Mouse (Mus musculus): ENCODE results near the gene Lzts3.
"Not testable (repeated sequence)": the region's sequence is repeated elsewhere in the genome, so short reads cannot be mapped to it uniquely, and the experiment has no call there.

The Lzts3 gene

DNA sequence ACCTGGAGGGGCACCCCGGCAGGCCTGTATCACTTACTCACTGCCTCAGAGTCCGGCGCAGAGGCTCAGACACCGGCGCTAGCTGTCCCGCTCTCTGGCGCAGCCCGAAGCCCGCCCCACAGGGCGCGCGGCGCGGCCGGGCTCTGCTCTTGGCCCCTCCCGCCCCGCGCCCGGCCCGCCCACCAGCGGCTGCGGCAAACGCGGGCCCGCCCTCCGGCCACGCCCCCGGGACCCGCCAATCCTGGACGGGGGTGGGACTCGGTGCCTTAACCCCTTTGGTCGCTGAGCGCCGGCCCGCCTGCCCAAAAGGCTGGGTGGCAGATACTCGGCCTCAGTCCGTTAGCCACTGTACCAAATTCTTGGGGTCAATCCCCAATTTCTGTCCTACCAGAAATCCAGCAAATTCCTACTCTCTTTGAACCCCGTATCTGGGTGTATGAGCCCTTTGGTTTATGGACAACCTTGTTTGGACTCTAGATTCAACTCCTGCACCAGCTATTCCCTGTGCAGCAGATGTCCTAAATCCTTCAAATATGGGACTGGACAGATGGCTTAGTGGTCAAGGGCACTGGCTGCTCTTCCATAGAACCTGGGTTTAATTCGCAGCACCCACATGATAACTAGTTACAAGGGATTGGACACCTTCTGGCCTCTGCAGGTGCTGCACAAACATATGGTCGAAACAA lies at the start of gene Lzts3:
Lzts3 (minus strand) TSS at position 120 of the 686 bp plus-strand sequence.
- peak; percentile 93 for DNase-seq

DNA sequence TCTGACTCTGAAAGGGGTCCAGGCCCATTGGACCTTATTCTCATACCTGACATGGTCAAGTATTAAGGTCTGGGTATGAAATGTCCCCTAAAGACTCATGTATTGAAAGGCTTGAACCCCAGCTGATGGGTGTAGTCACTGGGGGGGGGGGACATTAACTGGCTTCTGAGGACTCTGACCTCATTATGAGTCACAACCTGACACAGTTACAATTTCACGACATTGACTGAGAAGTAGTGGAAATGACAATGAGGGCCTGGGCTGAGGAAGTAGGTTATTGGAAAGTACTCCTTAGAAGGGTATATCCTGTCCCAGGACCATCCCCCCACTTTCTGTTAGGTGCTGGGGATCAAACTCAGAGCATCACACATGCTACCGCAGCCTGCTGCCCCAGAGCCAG lies 46.4 kb upstream of the Lzts3 start:
- no peak for DNase-seq

DNA sequence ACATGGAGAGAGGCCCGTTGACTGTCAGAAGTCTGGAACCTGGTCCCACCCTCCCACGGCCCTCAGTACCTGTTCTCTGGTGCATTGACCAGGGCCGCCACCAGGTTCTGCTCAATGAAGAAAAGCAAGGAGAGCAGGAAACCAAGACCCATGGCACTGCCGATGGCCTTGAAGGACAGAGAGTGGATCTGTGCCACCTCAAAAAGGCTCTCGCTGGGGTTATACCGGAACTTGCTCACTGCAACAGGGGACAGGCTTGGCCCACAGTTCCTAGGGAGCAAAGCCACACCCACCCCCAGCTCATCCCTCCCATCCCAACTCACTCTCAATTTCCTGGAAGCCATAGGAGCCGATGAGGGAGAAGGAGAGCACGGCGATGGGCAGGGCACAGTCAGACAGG lies 42.8 kb upstream of the Lzts3 start:
- DNase-seq = no peak

DNA sequence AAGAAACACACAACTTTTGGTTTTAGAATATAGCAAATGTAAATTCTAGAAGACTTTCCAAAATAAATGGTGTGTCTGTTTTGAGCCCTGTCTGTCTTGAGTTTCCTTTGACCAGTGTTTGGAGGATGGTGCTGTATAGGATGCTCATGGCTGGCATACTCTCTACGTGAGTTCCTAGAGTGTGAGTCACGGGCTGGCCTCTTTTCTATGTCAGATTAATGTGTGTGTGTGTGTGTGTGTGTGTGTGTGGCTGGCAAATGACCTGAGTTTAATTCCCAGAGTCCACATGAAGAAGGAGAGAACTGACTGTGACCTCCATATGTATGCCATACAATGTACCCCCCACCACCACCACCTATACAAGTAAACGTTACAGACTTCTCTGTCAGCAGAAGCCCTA lies 38.9 kb upstream of the Lzts3 start:
- DNase-seq = no peak

DNA sequence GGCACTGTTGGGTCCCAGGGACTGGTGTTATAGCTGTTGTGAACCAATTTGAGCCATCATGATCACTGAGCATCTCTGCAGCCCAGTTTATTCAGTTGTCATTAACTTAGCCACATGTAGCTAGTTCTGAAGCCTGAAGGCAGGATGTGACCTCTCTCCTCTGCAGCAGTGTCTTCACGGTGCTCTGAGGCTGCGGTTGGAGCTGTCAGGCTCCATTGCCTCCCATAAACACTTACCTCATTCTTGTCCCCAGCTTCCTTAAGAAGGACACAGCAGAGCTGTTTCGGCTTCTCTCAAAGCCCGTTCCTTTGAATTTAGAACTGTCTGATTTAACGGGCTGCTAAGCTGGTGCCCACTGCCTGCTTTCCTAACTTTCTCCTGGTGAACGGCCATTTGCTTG lies 37.3 kb upstream of the Lzts3 start:
- no peak for DNase-seq

DNA sequence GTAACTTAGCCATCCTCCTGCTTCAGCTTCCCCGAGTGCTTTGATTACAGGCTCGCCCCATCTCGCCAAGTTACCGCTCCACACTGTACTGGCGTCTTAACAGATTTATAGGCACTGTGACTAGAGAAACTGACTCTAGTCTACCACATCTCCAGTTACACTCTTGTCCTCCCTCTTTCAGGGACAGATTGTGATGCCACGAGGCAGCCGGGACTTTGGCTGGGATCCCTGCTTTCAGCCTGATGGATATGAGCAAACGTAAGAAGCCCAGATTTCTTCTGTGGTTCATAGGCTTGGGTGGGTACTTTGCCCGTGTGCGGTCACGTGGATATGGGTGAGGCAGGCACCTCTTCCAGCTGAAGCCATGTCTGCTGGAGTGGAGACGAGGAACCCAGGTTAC lies 36.6 kb upstream of the Lzts3 start:
- no peak for DNase-seq

DNA sequence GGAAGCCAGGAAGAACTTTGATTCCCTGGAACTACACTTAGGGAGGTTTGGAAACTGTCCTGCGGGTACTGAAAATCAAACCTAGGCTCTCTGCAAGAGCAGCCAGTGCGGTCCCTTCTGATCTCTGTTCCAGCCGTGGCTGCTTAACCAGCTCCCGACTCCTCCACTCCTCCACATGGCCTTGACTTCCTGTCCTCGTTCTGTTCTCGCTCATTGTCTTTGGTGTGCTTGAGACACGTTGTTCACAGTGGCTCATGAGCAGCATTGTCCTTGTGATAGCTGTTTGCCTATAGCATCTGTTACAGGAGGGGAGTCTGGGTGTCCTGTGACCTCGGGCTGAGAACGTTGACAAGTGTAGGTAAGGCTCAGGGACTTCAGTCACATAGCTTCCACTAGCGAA lies 34.6 kb upstream of the Lzts3 start:
- DNase-seq = no peak

DNA sequence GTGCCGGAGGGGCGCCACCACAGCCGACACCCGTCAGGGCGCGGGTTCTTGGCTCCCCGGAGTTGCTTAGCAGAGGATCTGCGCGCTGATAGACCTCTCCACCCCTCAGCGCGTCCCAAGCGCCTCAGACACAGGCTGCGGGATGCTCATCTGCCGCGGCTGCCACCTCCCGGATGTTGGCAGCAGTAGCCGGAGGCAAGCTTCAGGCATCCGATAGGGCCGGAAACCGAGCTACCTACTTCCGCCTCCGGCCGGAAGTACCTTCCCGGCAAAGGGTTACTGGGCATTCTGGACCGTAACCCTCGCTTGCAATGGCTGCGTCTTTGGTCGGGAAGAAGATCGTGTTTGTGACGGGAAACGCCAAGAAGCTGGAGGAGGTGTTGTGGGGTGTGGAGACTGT lies 25.0 kb upstream of the Lzts3 start, which contains the start of gene Itpa:
Itpa (plus strand) TSS at position 52 of the 400 bp plus-strand sequence.
- peak; percentile 87 for DNase-seq

DNA sequence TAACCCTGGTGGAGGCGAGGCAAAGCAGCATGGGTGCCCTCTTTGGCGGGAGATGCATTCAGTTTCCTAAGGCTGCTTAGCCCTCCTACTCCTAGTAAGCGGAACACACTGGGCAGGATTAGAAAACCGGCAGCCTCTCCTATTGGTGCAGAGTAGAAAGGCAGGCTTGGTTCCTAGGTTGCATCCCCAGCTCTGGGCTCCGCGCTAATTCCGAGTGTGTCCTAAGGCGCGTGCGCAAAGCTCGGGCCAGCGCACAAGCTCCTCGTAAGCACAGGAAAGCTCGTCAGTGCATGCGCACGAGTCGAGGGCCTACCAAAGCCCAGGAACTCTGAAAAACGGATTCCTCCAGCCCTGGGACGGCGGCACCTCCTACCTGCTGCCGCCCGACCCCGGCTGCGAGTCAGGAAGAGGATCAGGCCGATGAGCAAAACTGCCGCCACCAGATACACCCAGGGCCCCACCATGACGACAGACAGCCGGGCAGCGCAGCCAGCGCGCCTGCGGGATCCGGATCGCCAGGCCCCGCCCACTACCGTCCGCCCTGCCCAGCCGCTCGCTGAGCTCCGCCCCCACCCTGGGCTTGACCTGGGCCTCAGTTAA lies 21.6 kb upstream of the Lzts3 start, which contains the start of gene Ddrgk1:
Ddrgk1 (minus strand) TSS at position 558 of the 600 bp plus-strand sequence.
- DNase-seq = peak; percentile 89

DNA sequence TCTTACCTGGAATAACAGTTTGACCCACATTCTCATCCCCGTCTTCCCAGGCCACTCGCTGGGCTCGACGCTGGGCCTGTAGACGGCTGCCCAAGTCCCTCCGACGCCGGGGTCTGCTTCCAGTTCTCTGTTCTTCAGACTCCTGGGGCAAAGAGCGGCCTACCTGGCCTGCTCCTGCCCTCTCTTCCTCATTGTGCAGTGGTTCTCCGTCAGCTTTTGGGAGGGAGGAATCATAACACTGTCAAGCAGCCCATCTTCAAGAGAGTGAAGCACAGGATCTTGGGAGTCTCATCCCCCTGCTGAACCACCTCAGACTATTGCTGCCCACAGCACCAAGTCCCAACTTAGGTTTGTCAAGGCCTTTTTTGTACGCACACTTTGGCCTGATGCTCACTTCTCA lies 20.7 kb upstream of the Lzts3 start:
- no peak for DNase-seq

DNA sequence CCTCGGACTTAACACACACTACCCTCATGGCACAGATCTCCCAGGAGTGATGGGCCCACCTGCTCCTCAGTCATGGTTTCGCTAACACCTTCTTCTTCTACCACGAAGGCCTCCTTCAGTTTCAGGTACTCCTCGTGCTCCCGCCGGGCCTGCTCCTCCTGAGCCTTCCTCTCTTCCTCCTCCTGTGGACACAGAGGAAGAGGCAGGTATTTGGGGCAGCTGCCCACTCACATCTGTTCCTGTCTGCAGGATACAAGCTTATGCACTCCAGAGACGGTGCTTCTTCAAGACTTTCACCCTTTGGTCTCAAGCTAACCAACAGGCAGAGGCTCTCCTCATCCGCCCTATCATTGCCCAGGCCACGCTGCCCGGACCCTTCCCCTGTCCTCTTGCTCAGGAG lies 15.9 kb upstream of the Lzts3 start:
- no peak for DNase-seq

DNA sequence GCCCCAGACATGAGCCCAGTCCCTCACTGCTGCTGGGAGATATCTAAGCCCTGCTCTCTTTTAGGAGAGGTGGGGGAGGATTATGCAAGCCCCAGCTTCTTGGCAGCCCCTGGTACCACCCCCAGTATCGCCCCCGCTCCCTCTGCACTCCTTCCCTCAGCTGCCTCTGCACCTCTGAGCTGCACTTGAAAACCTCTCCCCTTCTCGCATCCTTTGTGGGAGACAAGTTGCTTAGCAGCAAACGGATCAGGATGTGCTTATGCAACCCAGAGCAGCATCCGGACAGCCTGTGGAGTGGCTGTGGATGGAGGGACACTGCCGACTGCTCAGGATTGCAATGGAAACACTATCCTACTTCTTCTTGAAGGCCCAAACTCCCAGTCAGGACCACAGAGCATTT lies 14.9 kb upstream of the Lzts3 start:
- no peak for DNase-seq

DNA sequence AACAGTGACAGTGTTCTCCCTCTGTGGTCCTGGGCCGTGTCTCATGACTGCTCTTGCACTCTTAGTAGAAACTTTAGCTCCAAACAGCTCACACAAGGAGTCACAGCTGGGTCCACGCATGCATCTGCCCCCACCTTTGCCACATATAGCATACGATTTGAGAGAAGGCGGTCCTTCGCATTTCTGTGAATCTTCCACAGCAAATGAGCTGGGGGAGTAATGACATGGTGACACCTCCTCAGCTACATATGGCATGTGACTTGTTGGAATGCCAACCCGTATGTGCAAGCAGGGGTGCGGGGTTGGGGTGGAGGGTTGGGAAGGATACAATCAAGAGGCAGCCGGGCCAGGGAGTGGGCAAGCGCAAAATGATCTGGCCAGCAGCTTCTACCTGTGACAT lies 13.9 kb upstream of the Lzts3 start:
- DNase-seq = no peak

DNA sequence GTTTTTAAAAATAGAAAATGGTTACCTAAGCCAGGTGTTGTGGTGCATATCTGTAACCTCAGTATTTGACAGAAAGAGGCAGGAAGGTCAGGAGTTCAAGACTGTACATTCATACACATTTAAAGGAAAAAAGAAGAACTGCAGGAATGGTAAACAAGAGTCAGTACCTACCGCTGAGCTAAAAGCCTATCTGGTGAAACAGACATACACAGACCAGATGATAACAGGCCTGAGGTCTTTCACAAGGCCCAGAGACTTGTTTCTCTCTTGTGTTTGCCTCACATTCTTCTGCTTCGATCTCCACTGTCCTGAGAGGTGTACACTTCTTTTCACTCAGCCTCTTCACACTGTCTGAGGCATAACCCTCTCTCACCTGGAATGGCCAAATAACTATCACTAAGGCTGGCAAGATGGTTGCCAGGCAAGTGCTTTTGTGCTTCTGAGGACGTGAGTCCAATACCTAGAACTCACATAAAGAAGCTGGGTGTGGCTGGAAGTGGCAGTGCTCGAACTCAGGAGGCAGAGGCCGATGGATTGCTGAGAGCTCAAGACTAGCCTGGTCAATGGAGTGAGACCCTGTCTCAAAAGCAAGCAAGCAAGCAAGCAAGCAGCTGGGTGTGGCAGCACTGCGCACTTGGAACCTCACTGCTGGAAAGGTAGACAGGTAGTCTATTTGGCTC lies 13.2 kb upstream of the Lzts3 start:
- no peak for DNase-seq

DNA sequence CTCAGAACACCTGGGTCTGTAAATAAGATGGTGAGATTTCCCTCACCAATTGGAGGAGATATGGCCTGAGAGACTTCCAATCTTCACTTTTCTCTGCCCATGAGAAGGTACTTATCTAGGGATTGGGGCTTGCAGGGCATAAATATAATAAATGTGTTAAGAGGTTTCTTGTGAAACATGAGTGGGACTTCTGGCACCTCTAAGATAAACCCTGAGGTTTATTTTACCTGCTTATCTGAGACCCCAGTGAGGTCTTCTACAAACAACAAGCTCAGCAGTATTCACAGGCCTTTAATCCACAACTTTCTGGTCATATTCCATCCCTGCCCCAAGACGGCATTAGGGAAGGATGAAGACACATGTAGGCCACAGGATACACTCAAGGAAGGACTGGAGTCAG lies 11.2 kb upstream of the Lzts3 start:
- DNase-seq = no peak

DNA sequence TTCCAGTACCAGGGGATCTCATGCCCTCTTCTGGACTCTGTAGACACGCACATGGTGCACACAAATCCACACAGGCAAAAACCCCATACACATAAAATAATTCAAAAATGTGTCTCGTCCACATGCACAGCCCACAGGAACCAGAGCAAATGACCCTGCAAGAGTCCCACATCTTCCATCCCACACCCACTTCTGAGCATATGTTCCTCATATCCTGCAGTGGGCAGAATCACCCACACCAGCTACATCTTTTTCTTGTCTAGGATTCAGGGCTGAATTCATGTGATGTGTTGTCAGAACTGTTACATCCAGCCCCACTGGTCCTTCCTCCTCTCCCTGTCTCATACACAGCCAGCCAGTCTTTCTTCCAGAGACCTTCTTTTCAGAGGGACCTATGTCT lies 10.7 kb upstream of the Lzts3 start:
- DNase-seq = no peak

DNA sequence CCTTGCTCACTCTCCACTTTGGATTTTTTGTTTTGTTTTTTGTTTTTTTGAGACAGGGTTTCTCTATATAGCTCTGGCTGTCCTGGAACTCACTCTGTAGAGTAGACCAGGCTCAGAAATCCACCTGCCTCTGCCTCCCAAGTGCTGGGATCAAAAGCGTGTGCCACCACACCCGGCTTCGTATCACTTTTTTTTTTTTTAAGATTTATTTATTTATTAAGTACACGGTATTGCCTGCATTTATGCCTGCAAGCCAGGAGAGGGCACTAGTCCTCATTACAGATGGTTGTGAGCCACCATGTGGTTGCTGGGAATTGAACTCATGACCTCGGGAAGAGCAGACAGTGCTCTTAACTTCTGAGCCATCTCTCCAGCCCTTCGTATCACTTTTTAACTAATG lies 6.4 kb upstream of the Lzts3 start:
- DNase-seq = not testable (repeated sequence)

DNA sequence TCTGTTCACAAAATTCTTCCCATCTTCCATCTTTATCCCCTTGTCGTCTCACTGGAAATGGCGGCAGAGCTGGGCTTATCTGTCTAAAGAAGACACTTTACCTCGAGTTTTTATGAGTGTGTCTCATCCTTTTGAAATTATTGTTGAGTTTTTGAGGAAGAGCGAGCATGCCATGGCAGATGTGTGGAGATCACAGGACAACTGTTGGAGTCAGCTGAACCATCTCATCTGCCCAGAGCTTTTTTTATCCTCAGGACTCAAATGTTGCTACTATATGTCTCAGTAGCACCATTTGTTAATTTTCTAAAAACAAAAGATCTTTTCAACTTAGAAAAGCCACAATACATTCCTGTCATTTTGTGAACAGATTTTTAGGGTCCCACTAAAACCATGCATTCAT lies 2.6 kb upstream of the Lzts3 start:
- no peak for DNase-seq

DNA sequence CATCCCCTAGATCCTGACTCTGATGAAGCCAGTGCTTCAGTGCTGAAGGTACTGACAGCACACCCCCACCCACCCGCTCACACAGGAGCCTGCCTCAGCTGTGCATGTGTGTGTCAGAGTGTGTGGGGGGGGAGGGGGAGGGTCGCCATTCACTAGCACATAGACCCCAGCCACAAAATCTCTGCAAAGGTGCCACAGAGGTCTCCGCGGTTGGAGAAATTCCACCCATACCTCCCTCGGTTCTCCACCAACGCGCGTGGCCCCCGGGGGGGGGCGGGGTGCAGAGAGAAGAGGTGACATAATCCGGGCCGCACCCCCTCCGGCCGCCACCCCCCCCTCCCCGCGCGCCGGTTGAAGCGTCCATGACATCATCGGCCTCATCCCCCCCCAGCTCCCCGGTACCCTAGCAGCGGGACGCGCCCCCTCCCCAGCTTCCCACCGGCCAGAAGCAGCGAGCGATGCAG lies 374 bp downstream of the Lzts3 start:
- DNase-seq = peak; percentile 32

DNA sequence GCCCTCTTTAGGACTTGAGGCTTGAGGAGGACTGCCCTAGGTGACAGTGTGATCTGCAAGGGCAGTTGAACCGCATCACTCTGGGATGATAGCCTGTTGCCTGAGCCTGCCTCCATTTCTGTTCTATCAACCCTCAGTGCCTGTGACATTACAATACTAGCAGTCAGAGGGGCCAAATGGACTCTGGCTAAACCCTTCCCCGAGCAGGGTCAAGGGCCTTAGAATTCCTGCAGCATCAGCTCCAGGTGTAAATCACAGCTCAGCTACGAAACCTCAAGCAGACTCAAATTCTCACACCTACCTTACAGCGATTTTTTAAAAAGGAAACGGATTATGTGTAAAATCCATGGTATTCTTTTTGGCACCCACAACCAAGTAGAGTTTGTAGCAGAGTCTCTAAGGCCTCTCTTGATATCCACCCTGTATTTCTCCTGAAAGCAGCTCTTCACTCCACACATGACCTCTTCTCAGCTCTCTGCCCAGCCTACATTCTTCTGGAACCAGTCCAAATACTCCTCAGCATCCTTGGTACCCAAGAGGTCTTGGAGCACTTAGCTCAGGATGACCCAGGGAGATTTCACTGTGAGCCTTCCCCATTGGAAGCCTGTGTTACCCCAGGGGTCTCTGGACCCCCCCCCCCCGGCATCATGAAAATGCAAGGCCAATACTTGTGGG lies 1.1 kb downstream of the Lzts3 start:
- DNase-seq = no peak

DNA sequence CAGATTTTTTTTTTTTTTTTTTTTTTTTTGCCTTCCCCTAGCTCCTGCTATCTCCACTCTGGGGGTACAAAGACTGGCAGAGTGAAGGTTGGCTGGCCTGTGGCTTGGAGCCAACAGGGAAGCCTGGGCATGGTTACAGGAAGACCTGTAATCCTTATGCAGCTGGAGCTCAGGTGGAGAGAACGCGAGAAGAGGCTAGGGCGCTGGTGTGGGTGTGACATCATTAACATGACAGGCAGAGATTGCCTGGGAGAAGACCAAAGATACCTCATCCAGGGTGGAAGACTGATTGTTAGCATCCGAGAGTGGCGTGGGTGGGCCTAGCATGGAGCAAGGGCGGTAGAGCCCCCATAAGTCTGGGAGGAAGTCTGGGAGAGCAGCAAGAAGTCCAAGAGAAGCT lies 3.3 kb downstream of the Lzts3 start:
- DNase-seq = no peak

DNA sequence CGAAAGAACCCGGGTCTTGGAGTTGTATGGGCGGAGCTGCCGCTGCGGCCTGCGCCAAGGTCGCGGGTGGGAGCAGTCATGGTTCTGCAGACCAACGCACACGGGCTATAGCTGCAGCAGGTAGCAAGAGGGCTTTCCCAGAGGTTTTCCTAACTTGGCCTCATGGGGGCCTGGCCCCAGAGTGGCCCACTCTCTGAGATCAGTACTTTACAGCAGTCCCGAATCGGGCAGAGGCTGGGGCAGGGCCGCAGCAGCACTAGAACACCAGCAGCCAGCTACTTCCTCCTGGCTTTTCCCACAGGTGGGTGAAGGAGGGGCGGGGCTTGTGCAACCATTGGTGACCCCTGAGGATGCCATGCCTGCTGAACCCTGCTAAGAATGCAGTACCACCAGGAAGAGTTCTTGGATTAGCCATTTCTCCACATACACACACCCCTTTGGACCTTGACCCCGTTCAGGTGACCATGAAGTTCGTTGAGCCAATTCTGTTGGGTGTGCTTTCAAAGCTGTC lies 4.4 kb downstream of the Lzts3 start:
- no peak for DNase-seq

DNA sequence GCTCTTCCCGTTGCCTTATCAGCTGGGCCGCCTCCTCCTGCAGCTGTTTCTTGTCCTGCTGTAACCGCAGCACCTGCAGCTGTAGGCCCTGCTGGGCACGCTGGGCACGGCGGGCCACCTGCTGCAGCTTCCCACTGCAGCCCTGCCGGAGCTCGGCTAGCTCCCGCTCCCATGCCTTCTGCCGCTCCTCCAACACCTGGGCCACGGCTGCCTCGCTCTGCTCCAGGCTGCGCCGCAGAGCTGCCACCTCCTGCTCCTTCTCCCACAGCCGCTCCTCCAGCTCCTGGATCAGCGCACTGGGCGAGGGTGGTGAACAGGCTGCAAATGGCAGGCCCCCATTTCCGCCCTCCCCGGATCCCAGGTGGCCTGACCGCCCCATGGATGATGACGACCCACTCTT lies 6.8 kb downstream of the Lzts3 start:
- DNase-seq = peak; percentile 84
